Mouse (Mus musculus) limb, embryonic 11.5 days (tissue): ENCODE data around the gene Ak2. TPM values are rescaled to one million over a fixed set of nuclear protein-coding genes. Genes with fewer than 3 reads are reported as not detected.

Experiments used
- ATAC-seq: fragments of 200-750 bp; cut with Nextera tagmentation; 2 replicates; pipeline ENCODE4 v1.8.0; 2017; ENCODE audit warnings: low read depth; ENCODE audit not compliant: insufficient number of reproducible peaks, low FRiP score, low TSS enrichment
- DNase-seq: peaks from one replicate; pipeline ENCODE4 v3.0.0-alpha.2; 2015; ENCODE audit warnings: low spot score
- H3K27ac ChIP-seq: fragments of 300-500 bp; sonication (generic); replicated peaks from 2 replicates; pipeline ENCODE4 v1.5.1; 2014; ENCODE audit warnings: low read depth, mild to moderate bottlenecking, low read length
- H3K27me3 ChIP-seq: fragments of 300-500 bp; sonication (generic); 2 replicates; pipeline ENCODE4 v1.6.1; 2014; ENCODE audit warnings: mild to moderate bottlenecking, low read length, mixed read lengths; ENCODE audit not compliant: control insufficient read depth, insufficient read depth
- H3K36me3 ChIP-seq: fragments of 300-500 bp; sonication (generic); 2 replicates; pipeline ENCODE4 v1.6.1; 2014; ENCODE audit warnings: mild to moderate bottlenecking, low read length, moderate library complexity, mixed read lengths; ENCODE audit not compliant: control insufficient read depth, insufficient read depth
- H3K4me1 ChIP-seq: fragments of 300-500 bp; sonication (generic); 2 replicates; pipeline ENCODE4 v1.6.1; 2014; ENCODE audit warnings: low read length, mixed read lengths; ENCODE audit not compliant: control insufficient read depth, insufficient read depth
- H3K4me2 ChIP-seq: fragments of 300-500 bp; sonication (generic); 2 replicates; pipeline ENCODE4 v1.6.1; 2014; ENCODE audit warnings: low read depth, mild to moderate bottlenecking, moderate library complexity; ENCODE audit not compliant: severe bottlenecking
- H3K4me3 ChIP-seq: fragments of 300-500 bp; sonication (generic); 2 replicates; pipeline ENCODE4 v1.5.1; 2014; ENCODE audit warnings: low read depth, low read length
- H3K9ac ChIP-seq: fragments of 300-500 bp; sonication (generic); 2 replicates; pipeline ENCODE4 v1.6.1; 2014; ENCODE audit warnings: mild to moderate bottlenecking, low read length
- H3K9me3 ChIP-seq: fragments of 300-500 bp; sonication (generic); 2 replicates; pipeline ENCODE4 v1.6.1; 2016; ENCODE audit warnings: low read length; ENCODE audit not compliant: control insufficient read depth
- WGBS: fragments of 180-500 bp; shearing (Covaris S2); extraction: QIAGEN DNeasy Blood & Tissue Kit; methylation state at CpG from one replicate; pipeline ENCODE4 v1.1.7; 2014; 5-methylcytosine and 5-hydroxymethylcytosine counted together
- polyA plus RNA-seq: library from polyadenylated mRNA; unstranded; fragments of >200 nt; fragmentation: Nextera tagmentation; extraction: Ambion mirVana; gene quantifications from 2 replicates; pipeline ENCODE4 v1.2.1, GENCODE M21; 2014

The Ak2 gene
- polyA plus RNA-seq, 1 experiment from 2014 or later = 176 TPM

GRCm38 (mm10) chr4:128980890-128981832, 10.6 kb upstream of the Ak2 start:
- no peak overlapping the region for H3K4me3 ChIP-seq
- no peak overlapping the region for H3K27ac ChIP-seq
- H3K4me2 ChIP-seq = no peak overlapping the region
- DNase-seq (no peak), ATAC-seq (no peak)
- no peaks in the 10 kb centered on the region for H3K4me1 ChIP-seq
- WGBS = 82% methylated on average over 12 of the region's 12 CpGs
- H3K9me3 ChIP-seq = no peaks in the 10 kb centered on the region
- H3K27me3 ChIP-seq = no peaks in the 10 kb centered on the region
- no peaks in the 10 kb centered on the region for H3K36me3 ChIP-seq
- H3K9ac ChIP-seq = no peak overlapping the region

- Histone ChIP-seq H3K27ac (no peak overlapping the region), H3K9ac (no peak overlapping the region), H3K4me2 (no peak overlapping the region), H3K4me3 (no peak overlapping the region), H3K4me1 (no peaks in the 10 kb centered on the region), H3K9me3 (no peaks in the 10 kb centered on the region), H3K27me3 (no peaks in the 10 kb centered on the region), H3K36me3 (no peaks in the 10 kb centered on the region)
- ATAC-seq (no peak), DNase-seq (no peak)
- 66% methylated on average over 11 of the region's 11 CpGs for WGBS
Observed at GRCm38 (mm10) chr4:128981833-128982180, 10.0 kb upstream of the Ak2 start.

GRCm38 (mm10) chr4:128983151-128983550, 8.6 kb upstream of the Ak2 start:
- DNase-seq (no peak), ATAC-seq (no peak)
- Histone ChIP-seq H3K27me3 (no peaks in the 10 kb centered on the region), H3K4me2 (no peak overlapping the region), H3K4me1 (no peaks in the 10 kb centered on the region), H3K4me3 (no peak overlapping the region), H3K9me3 (no peaks in the 10 kb centered on the region), H3K36me3 (no peaks in the 10 kb centered on the region), H3K27ac (no peak overlapping the region), H3K9ac (no peak overlapping the region)
- WGBS = 94% methylated on average over 2 of the region's 2 CpGs

GRCm38 (mm10) chr4:128983656-128984055, 8.1 kb upstream of the Ak2 start:
- no peak overlapping the region for H3K4me3 ChIP-seq
- H3K36me3 ChIP-seq = no peaks in the 10 kb centered on the region
- H3K27me3 ChIP-seq = no peaks in the 10 kb centered on the region
- no peaks in the 10 kb centered on the region for H3K4me1 ChIP-seq
- ATAC-seq (no peak), DNase-seq (no peak)
- no peak overlapping the region for H3K9ac ChIP-seq
- H3K4me2 ChIP-seq = no peak overlapping the region
- WGBS = 67% methylated on average over 2 of the region's 2 CpGs
- no peaks in the 10 kb centered on the region for H3K9me3 ChIP-seq
- no peak overlapping the region for H3K27ac ChIP-seq

- Histone ChIP-seq H3K4me1 (no peaks in the 10 kb centered on the region), H3K9ac (no peak overlapping the region), H3K27ac (no peak overlapping the region), H3K4me2 (no peak overlapping the region), H3K4me3 (no peak overlapping the region), H3K36me3 (no peaks in the 10 kb centered on the region), H3K9me3 (no peaks in the 10 kb centered on the region), H3K27me3 (no peaks in the 10 kb centered on the region)
- ATAC-seq (no peak), DNase-seq (no peak)
- WGBS = 75% methylated on average over 3 of the region's 3 CpGs
Observed at GRCm38 (mm10) chr4:128984600-128984999, 7.2 kb upstream of the Ak2 start.

GRCm38 (mm10) chr4:128988911-128989310, 2.8 kb upstream of the Ak2 start:
- Histone ChIP-seq H3K4me3 (no peak overlapping the region), H3K4me1 (0 out of 2 replicates have a peak, but pooled peaks cover under 1% of the 10 kb centered on the region), H3K9me3 (no peaks in the 10 kb centered on the region), H3K9ac (no peak overlapping the region), H3K4me2 (no peak overlapping the region), H3K27ac (no peak overlapping the region), H3K36me3 (no peaks in the 10 kb centered on the region), H3K27me3 (no peaks in the 10 kb centered on the region)
- ATAC-seq = no peak
- DNase-seq = no peak
- 61% methylated on average over 3 of the region's 3 CpGs for WGBS

- no peak overlapping the region for H3K4me3 ChIP-seq
- H3K27me3 ChIP-seq = no peaks in the 10 kb centered on the region
- ATAC-seq = no peak
- H3K9ac ChIP-seq = no peak overlapping the region
- H3K4me1 ChIP-seq = peaks cover 7% of the 10 kb centered on the region; the same call in 1 of the 2 replicates
- H3K9me3 ChIP-seq = no peaks in the 10 kb centered on the region
- H3K36me3 ChIP-seq = no peaks in the 10 kb centered on the region
- WGBS = 71% methylated on average over 11 of the region's 11 CpGs
- no peak overlapping the region for H3K4me2 ChIP-seq
- no peak overlapping the region for H3K27ac ChIP-seq
- DNase-seq = no peak
Observed at GRCm38 (mm10) chr4:128989678-128990077, 2.1 kb upstream of the Ak2 start.

GRCm38 (mm10) chr4:128992176-128992575, 418 bp downstream of the Ak2 start:
- Histone ChIP-seq H3K4me3 (no peak overlapping the region), H3K9me3 (no peaks in the 10 kb centered on the region), H3K9ac (no peak overlapping the region), H3K27me3 (no peaks in the 10 kb centered on the region), H3K4me1 (peaks cover 7% of the 10 kb centered on the region; the same call in 1 of the 2 replicates), H3K4me2 (no peak overlapping the region), H3K36me3 (peaks cover 2% of the 10 kb centered on the region; the same call in 1 of the 2 replicates), H3K27ac (no peak overlapping the region)
- ATAC-seq = no peak
- 85% methylated on average over 3 of the region's 3 CpGs for WGBS
- no peak for DNase-seq
